Mouse (Mus musculus): Measurements from ENCODE around the gene Tns1. TPM values are rescaled to one million over a fixed set of nuclear protein-coding genes. Genes with fewer than 3 reads are reported as not detected.
A peak's percentile ranks its signal among the peaks of the same experiment; 100 is the strongest.

Tns1 gene
- total RNA-seq, 2 experiments from 2014 or later, result 193 to 196 TPM

DNA sequence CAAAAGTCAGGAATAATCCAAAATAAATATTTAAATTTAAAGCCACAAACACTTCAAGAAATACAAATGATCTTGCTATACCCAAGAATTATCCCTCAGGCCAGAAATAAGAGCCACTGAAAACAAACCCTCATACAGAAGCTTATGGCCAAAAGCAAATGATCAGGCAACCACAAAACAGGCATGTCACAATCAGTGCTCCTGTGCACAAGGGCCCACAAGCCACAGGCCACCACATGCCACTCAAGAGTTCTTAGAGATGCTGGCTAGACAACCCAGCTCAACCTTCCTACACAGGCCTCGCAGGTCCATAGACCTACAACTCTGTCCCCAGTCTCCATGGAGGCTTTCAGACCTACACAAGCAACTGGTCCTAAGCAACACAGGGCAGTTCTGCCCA, 167.9 kb downstream of the Tns1 start:
- no peak for DNase-seq

DNA sequence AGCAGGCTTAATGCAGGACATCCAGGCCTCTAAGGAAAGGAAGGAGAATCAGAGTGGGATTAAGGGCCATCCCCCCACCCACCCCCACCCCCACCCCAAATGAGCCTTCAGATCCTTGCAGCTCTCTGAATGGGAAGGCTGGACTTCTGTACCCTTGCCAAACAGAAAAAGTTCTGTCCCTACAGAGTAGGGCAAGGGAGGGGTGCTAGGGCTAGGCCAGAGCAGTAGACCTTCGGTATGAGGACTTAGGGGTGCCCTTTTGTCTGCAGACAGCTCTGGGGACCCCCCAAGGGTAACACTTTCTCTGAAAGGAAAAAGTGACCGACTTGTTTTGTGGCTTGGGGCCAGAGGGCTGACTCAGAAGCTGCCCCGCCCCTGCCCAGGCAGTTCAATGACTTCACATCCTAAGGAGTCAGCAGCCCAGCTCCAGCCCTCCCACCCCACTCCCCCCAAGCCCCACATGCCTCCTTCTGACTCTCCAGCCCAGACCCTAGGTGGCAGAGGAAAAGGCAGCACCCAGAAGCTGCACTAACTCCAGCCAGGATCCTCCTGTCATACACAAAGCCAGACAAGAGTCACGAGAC, 168.9 kb downstream of the Tns1 start:
- DNase-seq, result peak; percentile 62

DNA sequence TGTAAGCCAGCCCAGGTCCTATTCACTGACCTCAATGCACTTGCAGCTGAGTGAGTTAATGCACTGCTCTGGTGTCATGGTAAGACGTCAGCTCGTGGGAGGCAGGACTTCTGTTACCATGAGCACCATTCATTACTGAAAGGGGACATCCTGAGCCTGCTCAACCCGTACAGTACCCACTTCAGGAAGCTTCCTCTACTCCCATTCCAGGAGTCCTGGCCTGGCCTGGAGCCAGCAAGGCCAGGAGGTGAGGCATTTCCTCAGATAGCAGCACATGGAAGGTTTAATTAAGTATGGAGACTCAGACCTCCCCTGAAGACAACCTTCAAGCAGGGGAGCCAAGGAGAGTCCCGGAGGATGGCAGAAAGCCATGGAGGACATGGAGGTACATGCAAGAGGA, 169.6 kb downstream of the Tns1 start:
- DNase-seq, result no peak

DNA sequence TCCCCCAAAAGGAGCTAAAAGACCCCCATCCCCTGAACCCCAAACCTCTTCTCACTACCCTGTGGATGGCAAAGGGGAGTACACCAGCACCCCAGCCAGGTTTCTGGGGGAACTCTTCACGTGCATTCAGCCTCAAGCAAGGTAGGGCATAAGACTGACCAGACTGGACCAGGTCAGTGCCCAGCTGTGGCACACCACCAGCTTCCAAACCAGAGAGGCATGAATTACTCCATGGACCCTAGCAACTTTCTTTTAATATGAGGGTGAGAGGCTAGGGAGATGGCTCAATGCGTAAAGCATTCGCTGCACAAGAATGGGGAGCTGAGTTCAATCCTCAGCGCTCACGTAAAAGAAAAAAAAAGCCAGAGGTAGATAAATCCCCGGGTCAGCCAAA, 170.2 kb downstream of the Tns1 start:
- no peak for DNase-seq

DNA sequence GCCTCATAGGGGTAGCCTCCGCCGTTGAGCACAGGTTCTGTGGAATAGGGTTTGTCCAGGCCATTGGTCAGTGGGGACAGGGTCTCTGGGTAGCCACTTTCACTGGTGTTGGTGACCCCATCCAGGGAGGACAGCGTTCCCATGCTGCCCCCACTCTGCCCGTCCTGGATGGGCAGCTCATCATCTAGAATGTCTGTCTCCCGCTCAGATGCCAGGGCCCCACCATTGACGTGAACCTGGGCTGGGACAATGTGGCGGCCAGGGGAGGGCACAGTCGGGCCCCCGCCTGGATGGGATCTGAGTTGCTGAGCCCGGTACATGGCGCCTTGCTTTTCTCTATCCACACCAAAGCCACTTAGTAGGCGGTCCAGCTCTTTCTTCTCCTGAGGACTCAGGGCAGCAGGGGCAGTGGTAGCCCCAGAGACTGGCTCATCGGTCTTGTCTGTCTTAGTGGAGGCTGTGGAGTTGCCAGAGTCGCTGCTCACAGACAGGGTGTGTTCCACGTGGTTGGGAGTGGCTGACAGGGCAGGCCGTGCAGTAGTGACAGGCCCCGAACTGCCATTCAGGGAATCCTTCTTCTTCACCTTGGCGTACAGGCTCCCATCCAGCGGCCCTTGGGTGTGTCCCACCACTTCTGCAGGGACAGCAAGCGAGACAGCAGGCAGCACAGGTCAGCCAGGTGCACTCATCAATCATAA, 170.8 kb downstream of the Tns1 start:
- DNase-seq, result no peak

DNA sequence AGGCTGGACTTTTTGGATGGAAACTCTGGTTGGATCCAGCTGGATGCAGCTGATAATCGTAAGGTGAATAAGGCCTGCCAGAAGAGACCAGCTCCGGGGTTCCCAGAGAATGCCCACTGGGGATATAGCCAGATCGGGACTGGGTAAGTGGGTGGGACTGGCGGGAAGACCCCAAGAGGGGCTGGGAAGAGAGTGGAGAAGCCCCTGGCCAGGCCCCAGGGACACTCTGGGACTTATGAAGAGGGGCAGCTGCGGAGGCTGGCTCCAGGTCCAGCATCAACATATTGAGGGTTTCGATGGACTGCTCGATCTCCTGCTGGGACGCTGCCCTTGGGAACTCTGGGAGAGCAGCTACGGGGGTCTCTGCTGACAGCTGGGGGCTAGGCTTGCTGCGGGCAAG, 171.7 kb downstream of the Tns1 start:
- DNase-seq, result no peak

DNA sequence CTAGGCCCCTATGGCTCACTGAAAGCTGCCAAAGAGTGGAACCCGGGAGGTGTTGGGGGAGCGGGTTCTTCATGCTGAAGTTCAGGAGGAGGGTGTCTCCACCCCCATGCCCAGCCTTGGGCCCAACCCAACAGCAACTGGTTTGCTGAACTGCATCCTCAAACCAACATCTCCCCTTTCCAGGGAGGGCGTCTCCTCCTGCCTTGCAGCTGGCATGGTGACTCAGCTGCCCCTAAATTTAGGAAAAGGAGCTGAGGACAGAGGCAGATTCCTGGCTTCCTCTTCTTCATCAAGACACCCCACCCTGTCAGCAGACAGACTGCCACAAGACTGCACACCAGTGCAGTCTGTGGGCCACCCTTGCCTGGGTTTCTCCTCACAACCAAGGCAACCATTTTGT, 173.1 kb downstream of the Tns1 start:
- no peak for DNase-seq

DNA sequence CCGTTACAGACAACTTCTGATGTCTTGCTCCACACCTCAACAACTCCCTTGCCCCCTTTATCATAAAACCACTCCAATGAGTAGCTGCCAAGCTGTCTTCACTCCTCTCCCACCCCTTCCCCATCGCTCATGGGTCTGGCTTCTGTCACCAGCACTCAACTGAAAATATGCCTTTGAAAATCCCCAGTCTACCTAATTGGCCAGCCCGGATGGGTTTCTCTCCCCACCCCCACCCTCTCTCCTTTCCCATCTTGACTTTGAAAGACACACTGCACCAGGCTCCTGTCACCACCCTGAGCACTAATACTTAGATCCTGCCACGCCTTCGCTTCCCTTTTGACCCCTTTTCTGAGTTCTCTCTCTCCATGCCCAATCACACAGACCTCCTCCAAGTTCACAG, 175.5 kb downstream of the Tns1 start:
- DNase-seq, result no peak

DNA sequence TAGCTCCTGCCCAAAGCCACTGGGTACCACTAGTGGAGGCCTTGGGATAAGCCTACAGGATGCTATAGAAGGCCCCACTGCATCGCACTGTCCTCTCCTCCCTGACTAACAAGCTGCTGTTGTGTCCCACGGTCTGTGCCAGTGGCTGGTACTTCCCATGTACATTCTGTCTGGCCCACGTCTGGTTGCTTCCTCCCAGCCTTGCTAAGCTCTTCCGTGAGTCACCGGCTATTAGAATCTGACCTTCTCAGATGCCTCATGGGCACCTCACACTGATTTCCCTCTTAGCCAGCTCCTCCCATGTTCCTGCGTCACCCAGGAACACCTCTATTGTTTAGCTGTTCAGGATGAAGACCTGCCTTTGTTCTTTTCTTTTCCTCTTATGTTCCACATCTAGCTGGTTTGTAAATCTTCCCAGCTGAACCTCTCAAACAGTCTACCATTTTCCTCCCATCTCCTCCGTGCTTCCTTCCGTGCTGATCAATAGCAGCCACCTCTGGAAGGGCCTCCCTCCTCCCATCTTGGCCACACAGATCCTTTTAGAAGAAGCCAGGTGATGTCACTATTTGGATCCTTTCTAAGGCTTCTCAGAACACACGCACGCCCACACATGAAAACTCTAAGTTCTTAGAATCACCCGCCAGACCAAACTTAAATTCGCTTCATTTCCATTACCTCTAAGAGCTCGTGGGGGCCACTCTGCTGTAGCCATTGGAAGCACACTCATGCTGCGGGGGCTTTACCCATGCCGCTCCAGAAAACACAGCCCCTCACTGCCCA, 176.5 kb downstream of the Tns1 start:
- DNase-seq, result no peak

DNA sequence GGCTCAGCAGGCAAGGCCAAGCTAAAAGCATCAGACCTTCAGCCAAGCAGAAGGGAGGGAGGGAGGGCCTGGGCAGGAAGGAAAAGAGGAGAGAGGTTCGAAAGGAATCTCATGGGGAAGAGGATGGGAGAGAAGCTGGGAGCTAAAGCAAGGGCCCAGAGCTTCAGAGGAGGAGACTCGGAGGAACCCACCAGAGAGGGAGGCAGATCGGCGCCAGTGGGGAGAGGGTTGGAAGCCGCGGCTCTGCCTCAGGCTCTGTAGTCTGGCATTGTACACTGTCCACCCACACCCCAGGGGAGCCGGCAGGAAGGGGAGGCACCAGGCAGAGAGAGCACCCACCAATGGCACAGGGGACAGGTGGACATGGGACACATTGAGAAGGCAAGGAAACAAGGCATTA, 177.5 kb downstream of the Tns1 start:
- DNase-seq, result no peak

DNA sequence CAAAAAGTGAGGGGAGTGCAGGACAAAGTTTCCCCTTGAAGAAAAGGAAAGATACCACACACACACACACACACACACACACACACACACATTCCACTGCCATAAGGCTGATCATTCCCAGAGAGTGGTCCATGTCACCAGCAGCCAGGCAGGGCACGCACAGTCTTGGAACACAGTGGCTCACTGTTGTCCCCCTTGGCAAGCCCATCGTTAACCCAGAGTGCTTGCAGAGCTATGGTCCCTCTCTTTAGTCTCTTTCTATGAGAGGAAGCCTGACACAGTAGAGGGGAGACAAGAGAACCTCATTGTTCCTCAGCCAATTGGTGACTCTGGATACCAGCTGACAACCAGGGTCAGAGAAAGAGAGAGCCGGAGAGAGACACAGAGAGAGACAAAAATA, 179.9 kb downstream of the Tns1 start:
- DNase-seq, result no peak

DNA sequence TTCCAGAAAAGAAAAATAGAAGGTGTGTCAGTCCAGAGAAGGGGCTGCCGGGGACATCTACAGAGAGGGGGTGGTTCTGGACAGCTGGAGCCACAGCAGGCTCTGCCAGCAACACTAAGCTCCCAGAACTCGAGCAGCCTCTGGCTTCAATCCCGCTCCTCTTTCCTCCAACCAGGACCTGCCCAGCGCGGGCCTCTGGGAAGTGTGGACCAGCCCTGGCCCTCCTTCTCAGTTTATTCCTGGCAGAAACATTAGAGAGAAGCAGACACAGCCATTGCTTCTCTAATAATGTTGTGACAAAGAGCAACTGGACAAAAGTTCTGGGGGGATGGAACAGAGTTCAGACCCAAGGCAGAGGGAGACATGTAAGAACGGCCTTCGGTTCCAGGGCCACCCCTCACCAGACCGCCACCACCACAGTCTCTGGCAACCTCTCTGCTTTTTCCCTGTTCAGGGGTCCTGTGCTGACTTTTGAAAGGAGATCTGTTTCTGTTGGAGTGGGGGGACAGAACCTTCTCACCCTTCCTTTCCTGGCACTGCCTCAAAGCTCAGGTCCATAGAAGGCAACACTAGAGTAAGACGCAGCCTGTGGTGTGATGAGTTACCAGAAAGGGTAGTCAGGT, 180.5 kb downstream of the Tns1 start:
- peak; percentile 82 for DNase-seq

DNA sequence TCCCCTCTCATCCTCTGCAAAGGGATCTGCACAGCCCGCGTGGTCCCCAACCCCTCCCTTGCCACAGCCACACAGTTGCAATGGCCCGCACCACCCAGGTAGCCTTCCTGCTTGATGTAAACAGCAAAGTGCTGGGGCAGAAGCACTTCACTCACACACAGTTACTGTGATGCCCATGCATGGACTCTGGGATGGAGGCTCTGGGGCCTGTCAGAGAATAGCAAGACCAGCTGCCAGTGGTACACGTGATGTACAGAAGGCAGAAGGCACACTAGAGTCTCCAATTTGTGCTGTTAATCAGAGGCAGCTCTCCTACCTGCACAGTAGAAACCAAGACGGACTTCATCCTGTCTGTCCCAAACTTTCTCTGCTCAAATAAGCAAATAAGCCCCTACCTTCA, 181.0 kb downstream of the Tns1 start:
- DNase-seq, result no peak

DNA sequence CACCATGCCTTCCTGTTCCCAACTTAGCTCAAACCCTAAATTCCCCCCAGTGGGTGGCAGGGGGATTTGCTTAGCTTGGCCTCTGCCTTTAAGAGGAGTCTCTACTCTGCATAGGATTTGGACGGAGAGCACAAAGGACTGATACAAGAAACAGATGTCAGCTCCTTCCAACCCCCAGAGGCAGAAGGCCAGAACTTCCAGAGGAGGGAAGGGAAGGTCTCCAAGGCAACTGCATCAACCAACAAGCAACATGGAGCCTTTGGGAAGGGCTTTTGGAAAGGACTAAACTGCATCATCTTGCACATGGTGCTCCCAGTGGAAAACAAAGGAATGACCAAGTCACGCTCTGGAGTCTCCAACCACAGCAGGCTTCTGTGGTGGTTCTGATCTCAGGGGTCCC, 182.0 kb downstream of the Tns1 start:
- peak; percentile 61 for DNase-seq

DNA sequence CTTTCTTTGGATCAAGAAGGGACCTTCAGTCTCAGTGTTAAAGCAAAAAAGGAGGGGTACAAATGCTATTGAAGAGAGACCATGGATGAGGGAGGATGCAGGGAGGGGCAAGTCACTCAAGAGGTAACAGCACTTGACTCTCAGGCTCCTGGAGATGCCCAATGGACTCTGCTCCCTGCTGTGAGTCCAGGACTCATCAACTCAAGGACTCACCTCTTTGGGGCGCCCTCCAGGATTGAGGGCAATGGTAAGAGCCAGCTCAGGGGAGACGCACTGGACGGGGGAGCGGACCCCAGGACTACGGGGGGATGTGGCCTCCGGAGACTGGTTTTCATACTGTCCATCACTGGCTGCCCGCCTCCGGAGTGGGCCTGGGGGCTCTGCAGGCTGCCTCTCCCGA, 182.6 kb downstream of the Tns1 start:
- no peak for DNase-seq

DNA sequence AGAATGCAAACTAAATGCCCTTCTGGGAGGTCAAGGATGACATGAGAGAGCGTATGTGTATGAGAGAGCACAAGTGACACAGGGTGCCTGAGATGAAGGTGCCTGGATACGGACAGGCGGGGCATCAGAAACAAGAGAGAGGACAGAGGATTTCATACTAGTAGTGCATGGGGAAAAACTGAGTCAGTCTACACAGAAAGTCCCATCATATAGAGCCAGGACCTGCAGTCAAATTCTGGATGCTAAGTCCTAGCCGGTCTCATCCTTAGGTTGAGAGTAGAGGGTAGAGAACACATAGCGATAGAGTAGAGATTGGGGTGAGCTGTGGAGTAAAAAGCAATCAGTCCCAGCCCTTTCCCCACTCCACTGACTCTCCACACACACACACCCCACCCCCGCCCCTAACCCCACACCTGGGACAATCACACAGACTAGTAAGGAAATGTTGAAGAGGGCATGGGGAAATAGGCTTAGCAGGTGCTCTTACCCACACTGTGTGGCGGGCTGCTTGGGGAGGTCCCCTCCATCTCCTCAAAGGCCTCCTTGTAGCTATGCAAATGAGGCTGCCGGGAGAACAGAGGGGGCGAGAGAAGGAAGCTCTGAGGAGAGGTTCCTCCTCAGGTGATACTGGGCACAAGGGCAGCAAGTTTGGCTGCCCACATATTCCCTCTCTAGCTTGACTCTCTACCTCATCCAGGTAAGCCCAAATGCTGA, 183.6 kb downstream of the Tns1 start:
- DNase-seq, result no peak

DNA sequence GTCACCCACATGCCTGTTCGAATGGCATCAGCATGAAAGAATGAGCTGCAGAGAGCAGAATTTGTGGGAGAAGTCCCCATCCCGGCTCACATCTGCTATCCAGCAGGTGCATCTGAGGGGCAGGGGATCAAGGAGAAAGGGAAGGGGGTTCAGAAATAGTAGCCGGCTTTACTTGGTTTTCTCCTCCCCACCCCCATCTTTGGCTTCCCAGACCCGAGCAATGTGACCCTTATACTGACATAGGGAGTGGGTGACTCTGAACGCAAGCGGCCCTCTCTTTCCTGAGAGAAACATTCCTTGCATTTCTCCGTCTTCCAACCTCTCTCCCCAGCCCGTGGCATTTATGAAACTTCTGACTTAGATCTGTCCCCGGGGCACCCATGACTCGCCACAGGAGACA, 185.7 kb downstream of the Tns1 start:
- DNase-seq, result no peak

DNA sequence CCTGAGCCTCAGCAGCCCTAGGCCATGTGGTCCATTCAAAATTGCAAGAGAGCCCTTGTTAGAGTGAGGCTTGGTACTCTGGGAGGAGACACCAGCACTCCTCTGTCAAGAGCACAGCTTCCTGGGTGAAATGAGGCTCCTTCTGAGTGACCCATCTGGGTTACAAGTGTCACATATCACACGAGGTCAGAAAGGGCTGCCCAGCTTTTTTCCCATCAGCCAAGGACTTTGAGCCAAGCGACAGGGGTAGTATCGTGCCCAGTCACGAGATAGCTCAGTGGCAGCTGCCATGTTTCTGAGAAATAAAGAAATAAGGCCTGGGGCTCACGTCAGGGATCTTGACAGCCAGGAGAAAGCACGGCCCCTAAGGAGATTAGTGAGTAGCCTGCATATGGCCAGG, 186.4 kb downstream of the Tns1 start:
- DNase-seq, result no peak

DNA sequence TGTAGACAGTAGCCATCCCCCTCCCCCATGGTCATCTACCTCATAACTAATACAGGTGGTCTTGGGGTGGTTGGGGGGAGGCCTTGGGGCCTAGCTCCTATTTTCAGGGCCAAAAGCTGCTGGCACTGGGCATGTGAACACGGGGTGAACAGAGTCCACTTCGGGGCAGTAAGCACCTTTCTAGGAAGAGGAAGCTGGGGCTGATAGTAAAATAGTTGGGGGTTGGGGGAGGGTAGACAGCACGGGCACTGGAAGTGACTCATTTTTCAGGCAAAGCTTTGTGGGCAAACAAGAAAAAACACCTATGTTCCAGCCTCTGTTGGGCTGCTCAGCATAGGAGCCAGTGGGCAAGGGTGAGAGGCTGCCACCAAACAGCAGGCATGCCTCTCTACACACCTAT, 187.7 kb downstream of the Tns1 start:
- DNase-seq, result no peak

DNA sequence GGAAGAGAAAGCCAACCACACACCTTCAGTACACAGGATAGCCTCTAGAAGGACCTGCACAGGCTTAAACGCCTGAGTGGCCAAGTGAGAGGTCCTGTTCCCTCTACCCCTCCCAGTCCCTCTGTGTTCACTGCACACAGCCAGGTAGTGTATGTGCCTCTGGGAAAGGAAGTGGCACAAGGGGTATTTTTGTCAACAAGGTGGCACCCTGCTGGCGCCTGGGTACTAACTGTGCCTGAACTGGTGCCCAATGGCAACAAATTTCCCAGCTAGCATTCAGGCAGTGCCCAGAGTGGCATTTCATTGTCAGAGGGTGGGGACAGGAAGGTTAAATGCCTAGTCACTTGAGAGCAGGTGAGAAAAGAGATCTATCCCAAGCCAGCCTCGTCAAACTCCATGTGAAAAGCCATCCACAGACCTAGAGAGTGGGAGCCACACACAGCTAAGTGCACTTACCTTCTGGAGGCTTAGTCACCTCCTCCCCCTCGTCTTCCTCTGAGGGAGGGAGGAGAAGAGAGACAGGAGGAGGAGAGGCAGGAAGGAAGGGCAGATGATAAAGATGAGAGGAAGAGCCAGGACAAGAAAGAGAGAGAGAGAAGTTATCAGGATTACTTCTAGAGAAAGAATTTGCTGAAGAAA, 188.7 kb downstream of the Tns1 start:
- no peak for DNase-seq

DNA sequence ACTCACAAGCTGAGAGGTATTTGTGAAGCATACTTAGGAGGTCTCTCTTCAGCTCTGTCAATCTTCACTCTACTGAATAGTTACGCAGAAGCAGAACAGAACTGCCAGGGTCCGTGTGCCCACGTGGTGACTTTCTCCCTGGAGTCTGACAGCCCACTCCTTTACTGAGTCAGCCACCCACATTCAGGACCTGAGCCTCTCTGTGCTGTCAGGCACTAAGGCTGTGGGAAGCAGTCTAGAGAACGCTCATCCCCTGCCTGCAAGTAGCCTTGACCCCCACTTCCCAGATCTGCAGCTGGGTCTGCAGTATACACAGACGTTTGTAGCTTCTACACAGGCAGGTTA, 191.1 kb downstream of the Tns1 start:
- no peak for DNase-seq

DNA sequence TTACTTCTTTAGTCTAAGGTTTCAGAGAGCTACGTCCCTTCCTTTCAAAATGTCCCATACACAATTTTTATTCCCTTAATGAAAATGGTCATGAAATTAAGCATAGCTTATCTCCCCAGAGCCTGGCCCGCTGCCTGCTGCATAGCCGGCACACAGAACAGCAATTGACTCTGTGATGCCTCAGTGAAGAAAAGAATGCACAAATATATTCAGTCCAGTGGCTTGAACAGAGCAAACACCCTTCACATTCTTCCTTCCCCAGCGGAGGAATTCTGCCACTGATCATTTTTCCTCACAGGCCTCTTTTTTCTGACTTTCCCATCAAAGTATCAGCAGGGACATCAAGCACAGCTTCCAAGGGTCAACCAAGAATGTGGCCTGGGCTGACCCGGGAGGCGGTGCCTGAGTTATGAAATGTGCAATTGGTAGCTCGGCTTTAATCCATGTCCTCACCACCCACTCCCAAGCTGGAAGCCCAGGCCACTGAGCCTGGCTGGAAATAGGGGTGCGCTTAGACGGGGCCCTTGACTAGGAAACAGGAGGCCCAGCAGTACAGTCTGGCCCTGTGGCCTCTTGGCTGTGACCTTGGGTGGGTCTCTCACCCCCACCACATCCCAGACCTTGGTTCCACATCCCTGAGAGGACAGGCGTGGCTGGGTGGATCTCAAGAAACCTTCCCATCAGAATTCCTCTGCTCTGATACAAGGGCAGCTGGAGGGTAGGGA, 191.7 kb downstream of the Tns1 start:
- peak; percentile 41 for DNase-seq

Data from gastrocnemius, postnatal 10 days (tissue).